Mouse (Mus musculus): Measurements from ENCODE around the gene Cxcl5. TPM values are rescaled to one million over a fixed set of nuclear protein-coding genes. Genes with fewer than 3 reads are reported as not detected.

Cxcl5 gene
- polyA plus RNA-seq, 1 experiment from 2014 or later, result 2.1 TPM

DNA sequence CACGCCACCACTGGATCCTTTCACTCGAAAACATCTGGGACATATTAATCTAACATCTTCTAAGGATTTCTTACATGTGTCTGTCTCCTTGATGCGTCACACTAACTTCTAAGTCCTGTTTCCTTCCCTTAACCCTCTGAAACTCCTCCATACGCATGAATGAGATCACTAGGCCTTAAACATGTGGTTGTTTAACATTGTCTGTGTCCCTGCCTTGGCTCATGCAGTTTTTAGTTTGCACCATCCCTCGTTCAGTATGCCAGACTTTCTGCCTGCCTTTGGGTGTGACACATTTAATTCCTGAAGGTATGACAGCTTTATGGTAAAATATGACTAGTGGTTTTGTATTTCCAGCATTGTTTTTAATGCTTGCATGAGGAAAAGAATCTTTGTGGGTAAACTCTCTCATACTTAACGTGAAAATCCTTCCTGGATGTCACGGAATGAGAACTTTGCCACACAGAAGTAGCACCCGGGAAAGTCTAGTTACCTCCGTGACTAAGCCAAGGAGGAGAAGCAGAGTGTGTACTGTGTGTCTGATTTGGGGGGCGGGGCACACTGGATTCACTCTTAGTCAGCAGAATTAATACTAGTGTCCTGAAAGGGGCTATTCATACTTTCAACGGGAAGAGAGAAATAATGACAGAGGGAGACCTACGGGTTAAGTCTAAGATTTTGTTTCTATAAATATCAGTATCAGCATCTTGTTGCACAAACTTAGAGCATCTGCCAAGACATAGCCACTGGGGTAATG lies 4.9 kb downstream of the Cxcl5 start:
- no peaks in the 10 kb centered on the region for H3K36me3 ChIP-seq
- no peak for ATAC-seq (ENCODE audit: insufficient number of reproducible peaks, low FRiP score, low TSS enrichment, low read depth)
- H3K4me2 ChIP-seq, result no peak overlapping the region
- H3K4me1 ChIP-seq, result peaks cover 7% of the 10 kb centered on the region
- no peak overlapping the region for H3K27ac ChIP-seq
- H3K4me3 ChIP-seq, result no peak overlapping the region
- H3K27me3 ChIP-seq, result peaks cover 18% of the 10 kb centered on the region
- 62% methylated on average over 12 of the region's 12 CpGs for WGBS
- H3K9ac ChIP-seq, result no peak overlapping the region
- H3K9me3 ChIP-seq, result no peaks in the 10 kb centered on the region

DNA sequence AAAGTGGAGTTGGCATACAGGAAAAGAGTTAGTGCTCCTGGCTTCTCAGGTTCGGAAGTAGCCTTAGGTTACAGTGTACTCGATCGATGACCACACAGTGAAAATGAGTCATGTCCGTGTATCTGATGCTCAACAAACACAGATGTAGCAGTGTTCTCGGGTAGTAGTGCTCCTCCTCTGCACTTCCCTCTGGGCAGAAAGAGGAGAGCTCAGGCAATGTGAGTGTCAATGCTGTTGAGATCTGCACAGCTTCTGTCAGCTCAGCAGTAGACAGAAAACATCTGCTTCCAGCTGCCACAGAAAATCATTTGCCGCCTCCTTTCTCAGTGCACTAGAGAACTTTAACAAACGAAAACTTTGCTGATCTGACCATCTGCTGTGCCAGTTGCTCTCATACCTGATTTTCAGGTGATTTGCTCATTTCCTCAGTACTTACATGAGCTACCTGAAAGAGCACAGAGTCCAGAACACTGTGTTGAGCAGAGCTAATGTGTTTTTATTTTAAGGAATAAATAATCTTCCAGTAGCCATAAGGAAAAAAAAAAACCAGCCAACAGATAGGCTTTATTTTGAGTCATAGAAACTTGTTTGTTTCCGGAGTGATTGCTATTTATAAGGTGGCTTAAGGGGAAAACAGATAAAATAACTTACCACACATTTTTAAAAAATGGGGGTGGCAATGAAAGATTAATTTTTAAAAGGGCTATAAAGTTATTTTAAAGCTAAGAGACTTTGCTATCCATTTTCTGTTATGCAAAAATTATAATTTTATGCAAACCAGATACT lies 6.9 kb downstream of the Cxcl5 start:
- ATAC-seq (ENCODE audit: insufficient number of reproducible peaks, low FRiP score, low TSS enrichment, low read depth), result no peak
- Histone ChIP-seq H3K4me1 (no peaks in the 10 kb centered on the region), H3K27ac (no peak overlapping the region), H3K4me2 (no peak overlapping the region), H3K4me3 (no peak overlapping the region), H3K36me3 (no peaks in the 10 kb centered on the region), H3K27me3 (peaks cover 7% of the 10 kb centered on the region; the same call in 1 of the 2 replicates), H3K9ac (no peak overlapping the region), H3K9me3 (no peaks in the 10 kb centered on the region)
- 55% methylated on average over 8 of the region's 8 CpGs for WGBS

DNA sequence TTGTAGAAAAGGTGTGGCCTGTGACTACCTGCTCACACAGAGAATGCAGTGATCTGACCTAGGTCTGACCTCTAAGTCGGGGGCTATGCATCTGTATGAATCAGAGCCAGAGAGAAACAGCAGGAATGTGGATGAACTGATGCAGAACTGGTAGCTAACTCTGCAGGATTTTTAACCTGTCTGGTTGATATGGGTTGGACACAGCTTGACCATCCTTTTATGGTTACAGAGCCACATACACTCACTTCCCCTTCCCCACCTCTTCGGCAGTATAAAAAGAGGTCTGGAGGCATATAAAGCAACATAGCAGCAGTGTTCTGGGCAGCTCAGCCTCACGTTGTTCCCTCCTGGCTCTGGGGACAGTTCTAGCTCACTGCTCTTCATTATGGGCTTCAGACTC lies 9.1 kb downstream of the Cxcl5 start, which contains the start of gene Ppbp:
Gene Ppbp, plus strand, starts transcription at position 301 of the 400 bp plus-strand sequence.
- H3K36me3 ChIP-seq, result no peaks in the 10 kb centered on the region

DNA sequence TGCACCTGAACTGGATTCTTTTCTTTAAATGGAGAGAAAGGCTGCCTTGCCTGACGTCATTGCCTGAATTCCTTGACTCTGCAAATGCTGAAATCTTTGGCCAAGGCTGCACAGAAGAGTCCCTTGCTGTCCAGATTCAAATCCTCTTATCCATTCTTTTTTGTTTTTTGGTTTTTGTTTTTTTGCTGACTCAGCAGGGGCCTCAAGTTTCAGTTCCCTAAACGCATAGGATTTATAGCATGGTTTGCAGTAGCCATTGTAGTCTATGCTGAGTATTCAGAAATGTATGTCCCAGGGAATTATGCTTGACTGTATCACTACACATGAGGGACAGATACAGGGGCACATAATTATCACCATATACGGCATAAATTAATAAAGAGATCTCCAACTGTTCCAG lies 12.2 kb downstream of the Cxcl5 start:
- WGBS, result 56% methylated on average over 3 of the region's 3 CpGs
- ATAC-seq (ENCODE audit: insufficient number of reproducible peaks, low FRiP score, low TSS enrichment, low read depth), result no peak

More for the DNA sequence above, 9.1 kb downstream of the Cxcl5 start, which contains the start of gene Ppbp:
- Histone ChIP-seq H3K4me2 (no peak within 1 kb of the TSS), H3K9me3 (no peaks in the 10 kb centered on the region), H3K4me3 (no peak within 1 kb of the TSS), H3K9ac (no peak within 1 kb of the TSS), H3K27ac (no peak within 1 kb of the TSS), H3K4me1 (no peaks in the 10 kb centered on the region), H3K27me3 (0 out of 2 replicates have a peak, but pooled peaks cover 7% of the 10 kb centered on the region)
- 47% methylated on average over 3 of the region's 3 CpGs for WGBS
- no peak for ATAC-seq (ENCODE audit: insufficient number of reproducible peaks, low FRiP score, low TSS enrichment, low read depth)

DNA sequence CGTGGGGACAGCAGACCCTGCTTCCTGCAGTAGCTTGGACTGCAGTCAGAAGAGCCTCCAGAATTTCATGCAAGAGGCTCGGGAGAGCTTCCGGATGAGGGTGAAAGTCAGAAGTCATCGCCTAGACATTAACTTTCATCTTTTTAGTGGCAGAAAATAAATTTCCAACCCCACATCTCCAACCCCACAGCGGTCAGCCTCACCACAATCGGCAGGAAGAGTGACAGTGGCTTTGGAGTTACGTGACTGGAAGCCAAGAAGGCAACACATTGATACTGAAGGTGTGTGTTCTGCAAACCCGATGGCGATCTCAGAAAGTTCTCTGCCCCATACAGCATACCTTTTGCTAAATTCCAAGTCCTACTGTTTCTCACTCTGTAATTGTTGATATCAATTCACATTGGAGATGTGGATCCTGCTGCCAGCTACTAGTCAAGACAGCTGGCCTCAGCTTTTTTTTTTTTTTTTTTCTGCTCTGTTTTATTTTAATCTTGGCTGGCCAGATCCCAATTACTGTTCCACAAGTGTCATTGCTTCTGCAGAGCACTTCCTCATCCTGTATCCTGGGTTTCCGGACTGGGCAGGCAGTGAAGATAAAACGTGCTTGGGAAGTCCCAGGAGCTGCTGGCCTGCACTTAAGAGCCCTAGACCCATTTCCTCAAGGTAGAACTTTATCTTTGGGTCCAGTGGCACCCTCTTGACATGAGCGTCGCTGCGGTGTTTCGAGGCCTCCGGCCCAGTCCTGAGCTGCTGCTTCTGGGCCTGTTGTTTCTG lies 12.9 kb downstream of the Cxcl5 start, which contains the start of gene Pf4:
Gene Pf4, plus strand, starts transcription at position 556 of the 774 bp plus-strand sequence.
- H3K9ac ChIP-seq, result no peak within 1 kb of the TSS
- H3K36me3 ChIP-seq, result no peaks in the 10 kb centered on the region
- no peak within 1 kb of the TSS for H3K27ac ChIP-seq
- H3K4me1 ChIP-seq, result no peaks in the 10 kb centered on the region
- H3K4me2 ChIP-seq, result no peak within 1 kb of the TSS
- H3K4me3 ChIP-seq, result no peak within 1 kb of the TSS
- ATAC-seq (ENCODE audit: insufficient number of reproducible peaks, low FRiP score, low TSS enrichment, low read depth), result no peak
- H3K9me3 ChIP-seq, result no peaks in the 10 kb centered on the region
- 77% methylated on average over 16 of the region's 16 CpGs for WGBS
- H3K27me3 ChIP-seq, result 0 out of 2 replicates have a peak, but pooled peaks cover 7% of the 10 kb centered on the region

More for the DNA sequence above, 12.2 kb downstream of the Cxcl5 start:
- Histone ChIP-seq H3K4me2 (no peak overlapping the region), H3K27me3 (0 out of 2 replicates have a peak, but pooled peaks cover 7% of the 10 kb centered on the region), H3K4me1 (no peaks in the 10 kb centered on the region), H3K27ac (no peak overlapping the region), H3K36me3 (no peaks in the 10 kb centered on the region), H3K9me3 (no peaks in the 10 kb centered on the region), H3K9ac (no peak overlapping the region), H3K4me3 (no peak overlapping the region)

DNA sequence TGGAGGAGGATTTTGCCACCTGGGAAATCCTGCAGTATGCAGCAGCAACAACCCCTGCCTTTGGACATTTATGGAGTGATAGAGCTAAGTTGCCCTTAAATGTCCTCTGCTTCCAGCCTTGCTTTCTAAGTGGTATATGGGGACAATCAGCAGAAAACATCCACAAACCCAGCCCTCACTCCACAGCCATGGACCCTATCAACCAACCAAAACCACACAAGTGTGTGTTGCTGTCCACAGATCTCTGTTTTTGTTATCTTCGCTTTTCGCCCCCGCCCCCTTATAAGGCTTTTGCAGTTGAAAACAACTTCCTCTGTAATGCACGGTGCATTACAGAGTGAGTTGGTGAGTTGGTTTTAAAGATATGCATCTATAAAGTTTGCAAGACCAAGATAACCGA lies 16.4 kb downstream of the Cxcl5 start:
- no peak overlapping the region for H3K4me3 ChIP-seq
- H3K27ac ChIP-seq, result no peak overlapping the region
- ATAC-seq (ENCODE audit: insufficient number of reproducible peaks, low FRiP score, low TSS enrichment, low read depth), result no peak
- 86% methylated on average over 5 of the region's 5 CpGs for WGBS
- no peak overlapping the region for H3K9ac ChIP-seq
- H3K27me3 ChIP-seq, result no peaks in the 10 kb centered on the region
- H3K36me3 ChIP-seq, result no peaks in the 10 kb centered on the region
- H3K9me3 ChIP-seq, result no peaks in the 10 kb centered on the region
- H3K4me2 ChIP-seq, result no peak overlapping the region
- H3K4me1 ChIP-seq, result no peaks in the 10 kb centered on the region

DNA sequence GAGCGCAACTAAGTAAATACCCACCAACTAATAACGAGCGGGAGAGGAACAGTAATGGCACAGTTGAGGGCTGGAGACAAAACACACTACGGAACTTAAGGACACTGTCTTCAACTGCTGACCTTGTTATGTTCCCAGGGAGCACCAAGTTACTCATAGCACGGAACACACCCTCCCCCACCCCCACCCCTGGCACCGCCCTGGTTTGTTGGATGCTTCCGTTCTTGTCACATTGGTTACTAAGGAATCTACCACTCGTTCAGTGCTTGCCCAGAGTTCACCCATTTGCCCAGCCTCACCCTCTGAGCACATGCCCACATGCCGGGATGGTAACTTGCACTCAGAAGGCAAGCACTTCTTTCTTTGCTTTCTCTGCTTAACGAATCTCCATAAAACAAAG lies 18.5 kb downstream of the Cxcl5 start:
- Histone ChIP-seq H3K27ac (no peak overlapping the region), H3K4me3 (no peak overlapping the region), H3K27me3 (no peaks in the 10 kb centered on the region), H3K4me2 (no peak overlapping the region), H3K36me3 (no peaks in the 10 kb centered on the region), H3K4me1 (no peaks in the 10 kb centered on the region), H3K9me3 (no peaks in the 10 kb centered on the region), H3K9ac (no peak overlapping the region)
- ATAC-seq (ENCODE audit: insufficient number of reproducible peaks, low FRiP score, low TSS enrichment, low read depth), result no peak
- WGBS, result 71% methylated on average over 10 of the region's 10 CpGs

DNA sequence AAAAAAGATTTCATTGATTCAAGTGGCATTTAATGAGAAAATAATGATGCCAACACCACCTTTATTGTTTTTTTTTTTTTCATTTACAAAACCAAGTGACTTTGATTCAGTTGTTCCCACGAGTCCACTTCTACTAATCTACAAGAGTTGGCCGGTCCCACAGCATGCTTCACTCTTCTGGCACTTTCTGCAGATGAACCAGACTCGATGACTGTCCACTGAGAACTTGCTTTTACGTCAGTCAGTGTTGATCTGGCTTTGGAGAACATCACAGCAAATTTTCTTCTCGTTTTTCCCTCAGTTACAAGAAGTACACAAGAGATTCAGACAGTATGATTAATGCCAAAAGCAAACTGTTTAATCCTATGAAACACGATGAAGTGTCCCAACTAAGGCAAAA lies 19.7 kb downstream of the Cxcl5 start:
- no peak overlapping the region for H3K27ac ChIP-seq
- 77% methylated on average over 6 of the region's 6 CpGs for WGBS
- no peak for ATAC-seq (ENCODE audit: insufficient number of reproducible peaks, low FRiP score, low TSS enrichment, low read depth)

DNA sequence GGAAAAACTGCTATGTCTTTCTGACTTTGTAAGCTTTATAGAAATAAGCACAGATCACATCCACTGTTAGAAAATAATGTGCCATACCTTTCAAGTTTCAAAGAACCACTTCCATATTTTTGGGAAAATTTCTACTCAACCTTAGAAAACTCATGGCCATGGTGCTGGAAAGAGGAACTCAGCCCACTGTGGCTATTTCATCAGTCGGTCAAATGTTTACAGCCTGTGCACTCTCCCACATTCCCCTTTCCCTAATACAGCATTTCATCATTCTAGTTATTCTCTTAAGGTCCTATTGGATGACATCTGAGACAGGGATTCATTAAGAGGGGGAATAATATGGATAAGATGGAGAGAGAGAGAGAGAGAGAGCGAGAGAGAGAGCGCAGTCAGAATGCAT lies 24.5 kb downstream of the Cxcl5 start:
- no peak for ATAC-seq (ENCODE audit: insufficient number of reproducible peaks, low FRiP score, low TSS enrichment, low read depth)
- H3K27me3 ChIP-seq, result peaks cover 7% of the 10 kb centered on the region; the same call in 1 of the 2 replicates
- WGBS, result 78% methylated on average over 3 of the region's 3 CpGs
- peaks cover 8% of the 10 kb centered on the region for H3K4me1 ChIP-seq
- no peaks in the 10 kb centered on the region for H3K9me3 ChIP-seq
- no peak overlapping the region for H3K4me3 ChIP-seq
- H3K9ac ChIP-seq, result no peak overlapping the region
- no peak overlapping the region for H3K4me2 ChIP-seq
- no peak overlapping the region for H3K27ac ChIP-seq
- H3K36me3 ChIP-seq, result no peaks in the 10 kb centered on the region

More for the DNA sequence above, 19.7 kb downstream of the Cxcl5 start:
- Histone ChIP-seq H3K4me3 (no peak overlapping the region), H3K4me1 (no peaks in the 10 kb centered on the region), H3K9ac (no peak overlapping the region), H3K27me3 (no peaks in the 10 kb centered on the region), H3K36me3 (no peaks in the 10 kb centered on the region), H3K9me3 (no peaks in the 10 kb centered on the region), H3K4me2 (no peak overlapping the region)

DNA sequence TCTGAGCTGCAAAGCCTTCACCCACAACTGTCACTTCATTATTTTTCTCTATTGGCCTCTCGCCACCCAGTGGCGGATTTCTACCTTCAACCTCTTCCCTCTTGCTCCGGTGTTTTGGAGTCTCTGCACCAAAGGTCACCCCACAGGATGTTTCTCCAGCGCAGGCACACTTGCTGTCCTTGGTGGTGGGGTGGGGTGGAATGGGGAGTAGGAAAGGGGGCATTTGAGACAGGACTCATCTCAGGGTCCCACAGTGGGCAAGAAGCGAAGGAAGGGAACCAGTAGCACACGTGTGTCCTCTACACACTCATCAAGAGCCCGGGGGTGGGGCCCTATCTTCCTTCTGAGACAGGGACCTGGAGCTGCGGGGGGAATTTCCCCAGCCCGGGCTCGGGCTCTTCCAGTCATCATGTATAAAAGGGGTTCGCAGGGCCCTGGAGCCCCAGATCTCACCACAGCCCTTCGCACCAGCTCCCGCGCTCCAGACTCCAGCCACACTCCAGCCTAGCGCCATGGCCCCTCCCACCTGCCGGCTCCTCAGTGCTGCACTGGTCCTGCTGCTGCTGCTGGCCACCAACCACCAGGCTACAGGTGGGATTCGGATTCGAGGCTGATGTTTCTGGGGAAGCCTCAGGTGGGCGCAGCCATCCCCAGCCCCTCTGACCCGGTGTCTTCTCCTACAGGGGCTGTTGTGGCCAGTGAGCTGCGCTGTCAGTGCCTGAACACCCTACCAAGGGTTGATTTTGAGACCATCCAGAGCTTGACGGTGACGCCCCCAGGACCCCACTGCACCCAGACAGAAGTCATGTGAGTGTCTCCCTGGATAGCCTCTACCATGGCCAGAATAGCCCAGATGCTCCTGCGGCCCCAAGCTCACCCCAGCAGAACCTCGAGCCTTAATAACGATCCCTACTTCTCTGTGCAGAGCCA lies 26.8 kb downstream of the Cxcl5 start, which contains the start of gene Cxcl3:
Gene Cxcl3, plus strand, starts transcription at position 445 of the 930 bp plus-strand sequence.
- 14% methylated on average over 26 of the region's 26 CpGs for WGBS
- H3K27me3 ChIP-seq, result peaks cover 7% of the 10 kb centered on the region; the same call in 1 of the 2 replicates
- no peaks in the 10 kb centered on the region for H3K36me3 ChIP-seq
- peak within 1 kb of the TSS; percentile 51 for H3K4me2 ChIP-seq
- peaks cover 17% of the 10 kb centered on the region for H3K4me1 ChIP-seq
- no peaks in the 10 kb centered on the region for H3K9me3 ChIP-seq
- peak; percentile 24; the same call in 1 of the 2 replicates for ATAC-seq (ENCODE audit: insufficient number of reproducible peaks, low FRiP score, low TSS enrichment, low read depth)
- H3K4me3 ChIP-seq, result peak within 1 kb of the TSS; percentile 23
- H3K27ac ChIP-seq, result no peak within 1 kb of the TSS
- no peak within 1 kb of the TSS for H3K9ac ChIP-seq
